Mouse (Mus musculus): ENCODE measurements around the gene Znrf4. TPM values are rescaled to one million over a fixed set of nuclear protein-coding genes. Genes with fewer than 3 reads are reported as not detected.

The Znrf4 gene
- polyA plus RNA-seq, 1 experiment, result not detected

DNA sequence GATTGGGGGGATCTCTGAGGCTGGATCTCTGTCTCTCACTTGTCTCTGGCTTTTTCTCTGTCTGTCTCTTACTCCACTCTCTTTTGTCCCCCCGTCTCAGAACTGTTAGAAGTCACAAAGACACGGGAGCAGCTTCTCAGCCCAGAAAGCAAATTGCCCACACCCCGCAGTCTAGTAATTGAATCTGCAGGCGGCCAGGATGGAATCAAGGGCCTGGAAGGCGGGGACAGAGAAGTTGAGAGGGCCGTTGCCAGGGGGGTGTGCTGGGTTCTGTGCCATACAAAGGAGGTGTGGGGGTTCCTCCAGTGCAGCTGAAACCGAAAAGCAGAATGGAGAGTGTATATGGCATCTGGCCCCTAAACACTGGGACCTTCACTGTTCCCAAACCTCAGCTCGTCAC, 30.5 kb upstream of the Znrf4 start:
- H3K27me3 ChIP-seq (ENCODE audit: control insufficient read depth, insufficient read depth, insufficient read length), result peaks cover 3% of the 10 kb centered on the region
- no peaks in the 10 kb centered on the region for H3K79me3 ChIP-seq (ENCODE audit: low read depth)

DNA sequence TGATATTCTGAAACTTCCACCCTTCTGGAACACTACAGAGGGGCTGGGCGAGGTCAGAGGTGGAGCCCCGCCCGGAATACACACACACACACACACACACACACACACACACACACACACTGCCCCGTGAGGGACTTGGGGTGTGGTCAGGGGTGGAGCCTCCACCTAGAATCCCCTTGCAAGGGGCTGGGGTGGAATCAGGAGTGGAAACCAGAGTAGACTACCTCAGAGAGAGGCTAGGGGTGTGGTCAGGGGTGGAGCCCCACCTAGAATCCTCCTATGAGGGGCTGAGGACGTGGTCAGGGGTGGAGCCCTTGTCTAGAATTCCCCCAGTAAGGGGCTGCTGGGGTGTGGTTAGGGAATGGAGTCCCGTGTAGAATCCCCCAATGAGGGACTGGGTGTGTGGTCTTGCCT, 28.3 kb upstream of the Znrf4 start:
- TF ChIP-seq MYOG (IDR thresholded peaks at IDR 0.05; ENCODE audit: control insufficient read depth, extremely low read depth, insufficient read length) (no peak), CEBPB (IDR thresholded peaks at IDR 0.05; ENCODE audit: low read depth) (no peak), CTCF (IDR thresholded peaks at IDR 0.05; ENCODE audit: control insufficient read depth, insufficient read depth, insufficient read length) (no peak), MYOD1 (IDR thresholded peaks at IDR 0.05; ENCODE audit: control insufficient read depth, insufficient read length, low read depth) (no peak), USF1 (IDR thresholded peaks at IDR 0.05; ENCODE audit: low read depth) (no peak)
- H3K4me3 ChIP-seq (ENCODE audit: insufficient read depth, poor library complexity, severe bottlenecking), result no peak overlapping the region
- no peaks in the 10 kb centered on the region for H3K79me3 ChIP-seq (ENCODE audit: low read depth)
- peaks cover 6% of the 10 kb centered on the region for H3K27me3 ChIP-seq (ENCODE audit: control insufficient read depth, insufficient read depth, insufficient read length)
- no peak overlapping the region for H3ac ChIP-seq (ENCODE audit: control insufficient read depth, insufficient read length, low read depth)
- H3K36me3 ChIP-seq (ENCODE audit: control insufficient read depth, insufficient read depth), result no peaks in the 10 kb centered on the region
- H3K79me2 ChIP-seq (ENCODE audit: control insufficient read depth, insufficient read depth), result no peaks in the 10 kb centered on the region

More for the DNA sequence above, 30.5 kb upstream of the Znrf4 start:
- TF ChIP-seq CEBPB (IDR thresholded peaks at IDR 0.05; ENCODE audit: low read depth) (no peak), MYOD1 (IDR thresholded peaks at IDR 0.05; ENCODE audit: control insufficient read depth, insufficient read length, low read depth) (no peak), MYOG (IDR thresholded peaks at IDR 0.05; ENCODE audit: control insufficient read depth, extremely low read depth, insufficient read length) (no peak), CTCF (IDR thresholded peaks at IDR 0.05; ENCODE audit: control insufficient read depth, insufficient read depth, insufficient read length) (no peak), MAX (IDR thresholded peaks at IDR 0.05) (no peak), FOSL1 (IDR thresholded peaks at IDR 0.05; ENCODE audit: insufficient read depth, low read length, poor library complexity, severe bottlenecking) (no peak), USF1 (IDR thresholded peaks at IDR 0.05; ENCODE audit: low read depth) (no peak)
- H3ac ChIP-seq (ENCODE audit: control insufficient read depth, insufficient read length, low read depth), result no peak overlapping the region
- H3K79me2 ChIP-seq (ENCODE audit: control insufficient read depth, insufficient read depth), result no peaks in the 10 kb centered on the region
- no peak overlapping the region for H3K4me3 ChIP-seq (ENCODE audit: insufficient read depth, poor library complexity, severe bottlenecking)
- H3K36me3 ChIP-seq (ENCODE audit: control insufficient read depth, insufficient read depth), result no peaks in the 10 kb centered on the region

DNA sequence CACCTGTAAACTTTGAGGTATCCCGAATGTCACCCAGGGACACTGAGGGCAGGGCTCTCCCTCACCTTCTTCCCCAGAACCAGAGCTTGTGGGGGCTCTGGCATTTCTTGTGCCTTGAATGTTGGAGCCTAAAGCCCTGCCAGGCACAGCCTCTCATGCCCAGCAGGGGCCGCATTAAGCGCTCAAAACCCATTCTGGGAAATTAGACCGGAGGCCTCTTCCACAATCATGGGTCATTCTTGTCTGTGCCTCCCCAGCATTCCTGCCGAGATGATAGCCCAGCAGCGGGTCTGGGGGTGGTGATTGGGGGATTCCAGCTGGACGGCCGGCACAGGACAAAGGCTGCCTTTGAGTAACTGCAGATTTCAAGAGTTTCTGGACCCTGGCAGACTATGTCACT, 25.7 kb upstream of the Znrf4 start:
- H3K27me3 ChIP-seq (ENCODE audit: control insufficient read depth, insufficient read depth, insufficient read length), result peaks cover 6% of the 10 kb centered on the region
- H3ac ChIP-seq (ENCODE audit: control insufficient read depth, insufficient read length, low read depth), result no peak overlapping the region
- no peak for TF ChIP-seq MAX (IDR thresholded peaks at IDR 0.05)
- no peak for TF ChIP-seq MYOG (IDR thresholded peaks at IDR 0.05; ENCODE audit: control insufficient read depth, extremely low read depth, insufficient read length)
- TF ChIP-seq CEBPB (IDR thresholded peaks at IDR 0.05; ENCODE audit: low read depth), result no peak
- TF ChIP-seq USF1 (IDR thresholded peaks at IDR 0.05; ENCODE audit: low read depth), result no peak
- TF ChIP-seq FOSL1 (IDR thresholded peaks at IDR 0.05; ENCODE audit: insufficient read depth, low read length, poor library complexity, severe bottlenecking), result no peak
- TF ChIP-seq MYOD1 (IDR thresholded peaks at IDR 0.05; ENCODE audit: control insufficient read depth, insufficient read length, low read depth), result no peak
- no peak for TF ChIP-seq CTCF (IDR thresholded peaks at IDR 0.05; ENCODE audit: control insufficient read depth, insufficient read depth, insufficient read length)
- no peaks in the 10 kb centered on the region for H3K36me3 ChIP-seq (ENCODE audit: control insufficient read depth, insufficient read depth)
- no peaks in the 10 kb centered on the region for H3K79me2 ChIP-seq (ENCODE audit: control insufficient read depth, insufficient read depth)
- no peak overlapping the region for H3K4me3 ChIP-seq (ENCODE audit: insufficient read depth, poor library complexity, severe bottlenecking)
- no peaks in the 10 kb centered on the region for H3K79me3 ChIP-seq (ENCODE audit: low read depth)

DNA sequence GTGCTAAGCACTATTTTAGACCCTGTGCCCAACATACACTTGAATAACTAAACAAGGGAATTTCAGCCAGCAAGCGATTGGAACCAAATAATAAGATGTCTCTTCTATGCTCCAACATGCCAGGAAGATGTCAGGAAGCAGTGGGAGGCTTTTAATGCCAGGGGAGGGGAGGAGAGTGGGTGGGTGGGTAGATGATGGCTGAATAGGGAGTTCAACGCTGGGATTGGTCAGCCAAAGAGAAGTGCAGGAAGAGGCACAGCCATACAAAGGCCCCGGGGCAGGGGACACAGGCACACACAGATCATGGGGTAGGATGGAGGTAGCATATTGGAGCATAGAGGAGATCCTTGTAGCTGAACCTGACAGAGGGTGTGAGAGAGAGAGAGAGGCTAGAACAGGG, 24.6 kb upstream of the Znrf4 start:
- Histone ChIP-seq H3ac (ENCODE audit: control insufficient read depth, insufficient read length, low read depth) (no peak overlapping the region), H3K36me3 (ENCODE audit: control insufficient read depth, insufficient read depth) (no peaks in the 10 kb centered on the region), H3K79me2 (ENCODE audit: control insufficient read depth, insufficient read depth) (no peaks in the 10 kb centered on the region), H3K4me3 (ENCODE audit: insufficient read depth, poor library complexity, severe bottlenecking) (no peak overlapping the region), H3K27me3 (ENCODE audit: control insufficient read depth, insufficient read depth, insufficient read length) (peaks cover 6% of the 10 kb centered on the region), H3K79me3 (ENCODE audit: low read depth) (no peaks in the 10 kb centered on the region)
- no peak for TF ChIP-seq CTCF (IDR thresholded peaks at IDR 0.05; ENCODE audit: control insufficient read depth, insufficient read depth, insufficient read length)
- TF ChIP-seq USF1 (IDR thresholded peaks at IDR 0.05; ENCODE audit: low read depth), result no peak
- no peak for TF ChIP-seq MYOG (IDR thresholded peaks at IDR 0.05; ENCODE audit: control insufficient read depth, extremely low read depth, insufficient read length)
- no peak for TF ChIP-seq CEBPB (IDR thresholded peaks at IDR 0.05; ENCODE audit: low read depth)
- TF ChIP-seq MAX (IDR thresholded peaks at IDR 0.05), result no peak
- no peak for TF ChIP-seq MYOD1 (IDR thresholded peaks at IDR 0.05; ENCODE audit: control insufficient read depth, insufficient read length, low read depth)
- no peak for TF ChIP-seq FOSL1 (IDR thresholded peaks at IDR 0.05; ENCODE audit: insufficient read depth, low read length, poor library complexity, severe bottlenecking)

DNA sequence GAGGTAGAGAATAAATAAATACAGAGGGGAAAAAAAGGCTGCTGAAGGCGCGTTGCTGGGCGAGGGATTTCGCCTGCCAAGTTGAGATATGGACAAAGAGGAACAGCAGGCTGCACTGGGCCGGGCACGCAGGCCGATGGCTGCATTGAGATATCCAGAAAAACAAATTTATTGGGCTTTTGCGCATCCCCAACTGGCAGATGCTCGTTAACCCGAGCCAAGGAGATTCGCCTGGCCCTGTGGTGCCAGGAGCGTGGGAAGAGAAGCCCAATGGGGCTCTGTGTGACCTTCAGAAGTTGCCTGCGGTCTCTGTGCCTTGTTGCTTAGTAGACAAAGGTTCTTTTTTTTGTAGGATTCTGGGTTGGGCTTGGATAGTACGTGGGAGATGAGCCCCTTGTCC, 24.0 kb upstream of the Znrf4 start:
- Histone ChIP-seq H3K4me3 (ENCODE audit: insufficient read depth, poor library complexity, severe bottlenecking) (no peak overlapping the region), H3K79me2 (ENCODE audit: control insufficient read depth, insufficient read depth) (no peaks in the 10 kb centered on the region), H3ac (ENCODE audit: control insufficient read depth, insufficient read length, low read depth) (no peak overlapping the region), H3K27me3 (ENCODE audit: control insufficient read depth, insufficient read depth, insufficient read length) (peaks cover 6% of the 10 kb centered on the region), H3K79me3 (ENCODE audit: low read depth) (no peaks in the 10 kb centered on the region), H3K36me3 (ENCODE audit: control insufficient read depth, insufficient read depth) (no peaks in the 10 kb centered on the region)
- TF ChIP-seq FOSL1 (IDR thresholded peaks at IDR 0.05; ENCODE audit: insufficient read depth, low read length, poor library complexity, severe bottlenecking), result no peak
- TF ChIP-seq MYOD1 (IDR thresholded peaks at IDR 0.05; ENCODE audit: control insufficient read depth, insufficient read length, low read depth), result no peak
- TF ChIP-seq USF1 (IDR thresholded peaks at IDR 0.05; ENCODE audit: low read depth), result no peak
- TF ChIP-seq MYOG (IDR thresholded peaks at IDR 0.05; ENCODE audit: control insufficient read depth, extremely low read depth, insufficient read length), result no peak
- no peak for TF ChIP-seq MAX (IDR thresholded peaks at IDR 0.05)
- no peak for TF ChIP-seq CEBPB (IDR thresholded peaks at IDR 0.05; ENCODE audit: low read depth)
- TF ChIP-seq CTCF (IDR thresholded peaks at IDR 0.05; ENCODE audit: control insufficient read depth, insufficient read depth, insufficient read length), result no peak

DNA sequence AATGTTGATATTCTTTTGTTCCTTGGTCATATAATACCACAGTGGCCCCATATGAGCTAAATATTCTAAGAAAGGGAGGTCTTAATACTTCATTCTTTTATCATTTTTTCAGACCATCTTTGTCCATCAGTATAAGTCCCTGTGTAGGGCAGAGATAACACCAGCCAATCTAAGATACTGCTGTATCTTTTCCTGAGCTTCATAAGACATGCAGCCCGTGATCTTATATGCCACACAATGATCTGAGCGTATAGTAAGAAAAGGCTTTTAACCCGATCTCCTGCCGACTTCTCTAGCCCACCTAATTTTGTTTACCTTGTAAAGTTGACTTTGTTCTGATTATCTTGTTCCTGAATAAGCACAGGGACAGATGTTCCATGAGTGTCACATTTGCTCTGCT, 12.7 kb upstream of the Znrf4 start:
- H3K36me3 ChIP-seq (ENCODE audit: control insufficient read depth, insufficient read depth), result no peaks in the 10 kb centered on the region
- H3K79me3 ChIP-seq (ENCODE audit: low read depth), result no peaks in the 10 kb centered on the region
- no peak overlapping the region for H3K4me3 ChIP-seq (ENCODE audit: insufficient read depth, poor library complexity, severe bottlenecking)
- TF ChIP-seq USF1 (IDR thresholded peaks at IDR 0.05; ENCODE audit: low read depth) (no peak), MYOD1 (IDR thresholded peaks at IDR 0.05; ENCODE audit: control insufficient read depth, insufficient read length, low read depth) (no peak), MYOG (IDR thresholded peaks at IDR 0.05; ENCODE audit: control insufficient read depth, extremely low read depth, insufficient read length) (no peak), FOSL1 (IDR thresholded peaks at IDR 0.05; ENCODE audit: insufficient read depth, low read length, poor library complexity, severe bottlenecking) (no peak), MAX (IDR thresholded peaks at IDR 0.05) (no peak), CEBPB (IDR thresholded peaks at IDR 0.05; ENCODE audit: low read depth) (no peak), CTCF (IDR thresholded peaks at IDR 0.05; ENCODE audit: control insufficient read depth, insufficient read depth, insufficient read length) (no peak)
- no peaks in the 10 kb centered on the region for H3K79me2 ChIP-seq (ENCODE audit: control insufficient read depth, insufficient read depth)
- H3K27me3 ChIP-seq (ENCODE audit: control insufficient read depth, insufficient read depth, insufficient read length), result peaks cover 12% of the 10 kb centered on the region
- no peak overlapping the region for H3ac ChIP-seq (ENCODE audit: control insufficient read depth, insufficient read length, low read depth)

All from C2C12 (cell line).